Mouse (Mus musculus): ENCODE measurements around the gene Trim60. TPM values are rescaled to one million over a fixed set of nuclear protein-coding genes. Genes with fewer than 3 reads are reported as not detected.

Trim60 gene
- not detected in 2 replicates for polyA plus RNA-seq (2012; rRNA removed)

DNA sequence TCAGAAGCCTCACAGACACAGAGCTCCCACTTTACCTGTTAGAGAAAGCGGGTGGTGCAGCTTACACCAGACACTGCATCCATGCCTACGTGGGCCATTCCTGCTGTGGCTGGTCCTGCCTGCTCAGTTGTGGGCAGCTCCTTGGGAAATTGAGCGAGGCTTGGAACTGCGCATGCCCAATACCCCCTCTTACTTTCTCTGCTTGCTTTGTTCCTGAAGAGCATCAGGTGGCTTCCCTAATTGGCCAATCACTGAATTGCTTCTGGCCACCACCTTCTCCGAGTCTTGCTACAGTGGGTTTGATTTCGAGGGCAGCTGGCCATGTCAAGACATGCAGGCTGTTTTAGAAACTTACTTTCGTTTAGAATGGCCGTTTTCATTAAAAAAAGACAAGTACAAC lies at the start of gene Trim60, which contains the start of gene Trim61:
Gene Trim60, minus strand, starts transcription at position 162 of the 400 bp plus-strand sequence.
Gene Trim61, minus strand, starts transcription at position 101 of the 400 bp plus-strand sequence.
- H3K4me1 ChIP-seq (ENCODE audit: control insufficient read depth, insufficient read depth, insufficient read length), result no peaks in the 10 kb centered on the region
- no peak for DNase-seq (ENCODE audit: low read depth in 1 of 2, low spot score in 2 of 2)
- 84% methylated on average over 8 of the region's 8 CpGs for WGBS
- H3K27ac ChIP-seq (ENCODE audit: insufficient read depth, low read length), result no peak within 1 kb of the TSS
- H3K27me3 ChIP-seq (ENCODE audit: control insufficient read depth, insufficient read depth, low read length), result no peaks in the 10 kb centered on the region
- TF ChIP-seq CTCF (IDR thresholded peaks at IDR 0.05; ENCODE audit: extremely low read depth, insufficient read depth, insufficient read length, insufficient replicate concordance) (no peak), POLR2A (IDR thresholded peaks at IDR 0.05; ENCODE audit: low read depth, low read length) (no peak)
- no peak within 1 kb of the TSS for H3K4me3 ChIP-seq (ENCODE audit: extremely low read depth, insufficient read depth, insufficient read length)
- no peaks in the 10 kb centered on the region for H3K36me3 ChIP-seq (ENCODE audit: control insufficient read depth, insufficient read depth, low read length)

DNA sequence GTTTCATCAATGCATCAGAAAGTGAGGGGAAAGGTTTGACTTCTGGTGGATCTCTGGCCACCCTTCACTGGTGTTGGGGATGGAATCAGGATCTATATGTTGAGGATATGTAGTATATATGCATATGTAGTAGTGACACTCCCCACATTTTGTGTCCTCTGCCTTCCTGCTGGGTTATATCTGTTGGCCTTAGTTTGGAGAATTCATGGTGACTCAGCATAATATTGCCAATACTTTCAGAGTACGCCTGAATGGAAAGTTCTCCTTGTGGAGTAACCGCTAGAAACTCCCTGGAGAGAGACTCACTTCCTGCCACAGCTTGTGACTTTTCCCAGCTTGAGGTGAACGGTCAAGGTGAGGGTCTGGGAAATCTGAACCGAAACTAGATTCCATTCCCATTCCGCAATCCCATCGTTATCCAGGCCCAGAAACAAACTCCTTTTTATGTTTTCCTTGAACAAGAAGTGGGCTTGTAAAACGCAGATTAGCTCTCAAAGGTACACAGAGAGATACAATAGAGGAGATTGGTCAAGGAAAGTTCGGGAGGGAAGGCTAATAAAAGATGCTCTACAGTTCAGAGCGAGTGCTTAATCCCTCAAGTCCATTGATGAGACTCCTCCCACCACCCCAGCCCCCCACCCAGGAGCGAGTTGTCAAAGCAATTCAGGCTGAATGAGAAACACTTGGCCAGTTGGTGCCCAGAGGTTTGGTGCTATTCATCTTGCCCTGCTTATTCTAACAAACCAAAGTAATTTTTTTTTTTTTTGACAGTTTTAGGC lies 49.5 kb upstream of the Trim60 start:
- H3K27ac ChIP-seq (ENCODE audit: insufficient read depth, low read length), result no peak overlapping the region
- DNase-seq (ENCODE audit: low read depth in 1 of 2, low spot score in 2 of 2), result no peak
- H3K36me3 ChIP-seq (ENCODE audit: control insufficient read depth, insufficient read depth, low read length), result no peaks in the 10 kb centered on the region
- TF ChIP-seq POLR2A (IDR thresholded peaks at IDR 0.05; ENCODE audit: low read depth, low read length) (no peak), CTCF (IDR thresholded peaks at IDR 0.05; ENCODE audit: extremely low read depth, insufficient read depth, insufficient read length, insufficient replicate concordance) (no peak)
- no peaks in the 10 kb centered on the region for H3K4me1 ChIP-seq (ENCODE audit: control insufficient read depth, insufficient read depth, insufficient read length)
- no peaks in the 10 kb centered on the region for H3K27me3 ChIP-seq (ENCODE audit: control insufficient read depth, insufficient read depth, low read length)
- WGBS, result 64% methylated on average over 10 of the region's 10 CpGs
- no peak overlapping the region for H3K4me3 ChIP-seq (ENCODE audit: extremely low read depth, insufficient read depth, insufficient read length)

DNA sequence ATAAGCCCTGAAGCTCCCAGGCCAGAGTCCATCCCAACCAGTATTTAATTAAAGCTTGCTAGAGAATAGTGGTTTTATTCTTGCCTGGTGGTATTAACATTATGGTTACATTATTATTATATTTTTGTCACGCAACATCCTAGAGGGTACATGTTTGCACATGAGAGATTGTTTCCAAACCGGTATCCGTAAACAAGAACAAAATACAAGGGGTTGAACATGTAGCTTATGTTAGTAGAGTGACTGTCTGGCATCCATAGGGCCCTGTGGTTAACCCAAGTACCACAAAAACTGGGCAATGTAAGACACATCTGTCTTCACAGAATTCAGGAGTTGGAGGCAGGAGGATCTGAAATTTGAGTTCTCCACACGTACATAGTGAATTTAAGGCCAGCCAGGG lies 48.6 kb upstream of the Trim60 start:
- 95% methylated on average over 4 of the region's 4 CpGs for WGBS
- no peak for TF ChIP-seq POLR2A (IDR thresholded peaks at IDR 0.05; ENCODE audit: low read depth, low read length)
- TF ChIP-seq CTCF (IDR thresholded peaks at IDR 0.05; ENCODE audit: extremely low read depth, insufficient read depth, insufficient read length, insufficient replicate concordance), result no peak
- no peaks in the 10 kb centered on the region for H3K27me3 ChIP-seq (ENCODE audit: control insufficient read depth, insufficient read depth, low read length)
- no peak for DNase-seq (ENCODE audit: low read depth in 1 of 2, low spot score in 2 of 2)
- no peaks in the 10 kb centered on the region for H3K4me1 ChIP-seq (ENCODE audit: control insufficient read depth, insufficient read depth, insufficient read length)
- H3K4me3 ChIP-seq (ENCODE audit: extremely low read depth, insufficient read depth, insufficient read length), result no peak overlapping the region
- H3K36me3 ChIP-seq (ENCODE audit: control insufficient read depth, insufficient read depth, low read length), result no peaks in the 10 kb centered on the region
- H3K27ac ChIP-seq (ENCODE audit: insufficient read depth, low read length), result no peak overlapping the region

DNA sequence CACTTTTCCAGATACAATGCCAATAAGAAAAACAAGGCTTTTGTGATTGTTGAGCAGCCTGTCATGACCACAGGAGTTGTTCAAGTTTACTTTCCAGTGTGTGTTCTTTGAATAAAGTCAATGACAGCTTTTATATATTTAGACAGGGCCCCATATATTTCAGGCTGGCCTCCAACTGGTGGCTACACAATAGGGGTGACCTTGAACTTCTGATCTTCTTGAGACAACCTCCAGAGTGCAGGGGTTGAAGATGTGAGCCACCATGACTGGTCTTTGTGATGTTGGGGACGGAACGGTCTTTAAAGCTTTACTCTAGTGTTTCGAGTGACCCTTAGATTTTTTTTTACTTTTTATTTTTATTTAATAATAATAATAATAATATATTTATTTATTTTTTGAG lies 47.2 kb upstream of the Trim60 start:
- Histone ChIP-seq H3K36me3 (ENCODE audit: control insufficient read depth, insufficient read depth, low read length) (no peaks in the 10 kb centered on the region), H3K4me1 (ENCODE audit: control insufficient read depth, insufficient read depth, insufficient read length) (no peaks in the 10 kb centered on the region), H3K27ac (ENCODE audit: insufficient read depth, low read length) (no peak overlapping the region), H3K27me3 (ENCODE audit: control insufficient read depth, insufficient read depth, low read length) (no peaks in the 10 kb centered on the region), H3K4me3 (ENCODE audit: extremely low read depth, insufficient read depth, insufficient read length) (no peak overlapping the region)
- TF ChIP-seq CTCF (IDR thresholded peaks at IDR 0.05; ENCODE audit: extremely low read depth, insufficient read depth, insufficient read length, insufficient replicate concordance) (no peak), POLR2A (IDR thresholded peaks at IDR 0.05; ENCODE audit: low read depth, low read length) (no peak)
- 91% methylated on average over 3 of the region's 3 CpGs for WGBS
- no peak for DNase-seq (ENCODE audit: low read depth in 1 of 2, low spot score in 2 of 2)

DNA sequence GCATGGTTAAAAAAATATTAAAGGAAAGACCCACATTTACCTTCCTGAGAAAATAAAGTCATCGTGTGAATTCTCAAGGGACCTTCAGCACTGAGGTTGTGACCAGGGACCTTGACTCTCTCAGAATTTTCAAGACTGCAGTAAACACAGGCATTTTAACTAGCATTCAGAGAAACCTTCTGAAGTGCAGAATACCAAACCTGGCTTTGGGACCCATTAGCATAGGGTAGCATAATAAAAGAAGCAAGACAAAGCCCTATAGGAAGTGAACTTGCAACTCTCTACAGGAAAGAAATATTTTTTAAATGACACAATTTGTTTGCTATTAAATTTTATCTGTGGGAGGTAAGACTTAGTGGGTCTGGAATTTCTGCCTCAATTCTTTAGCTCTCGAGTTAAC lies 45.7 kb upstream of the Trim60 start:
- H3K27me3 ChIP-seq (ENCODE audit: control insufficient read depth, insufficient read depth, low read length), result no peaks in the 10 kb centered on the region
- TF ChIP-seq POLR2A (IDR thresholded peaks at IDR 0.05; ENCODE audit: low read depth, low read length) (no peak), CTCF (IDR thresholded peaks at IDR 0.05; ENCODE audit: extremely low read depth, insufficient read depth, insufficient read length, insufficient replicate concordance) (no peak)
- no peaks in the 10 kb centered on the region for H3K4me1 ChIP-seq (ENCODE audit: control insufficient read depth, insufficient read depth, insufficient read length)
- H3K27ac ChIP-seq (ENCODE audit: insufficient read depth, low read length), result no peak overlapping the region
- no peak for DNase-seq (ENCODE audit: low read depth in 1 of 2, low spot score in 2 of 2)
- WGBS, result 66% methylated on average over 2 of the region's 2 CpGs
- H3K36me3 ChIP-seq (ENCODE audit: control insufficient read depth, insufficient read depth, low read length), result no peaks in the 10 kb centered on the region
- H3K4me3 ChIP-seq (ENCODE audit: extremely low read depth, insufficient read depth, insufficient read length), result no peak overlapping the region

DNA sequence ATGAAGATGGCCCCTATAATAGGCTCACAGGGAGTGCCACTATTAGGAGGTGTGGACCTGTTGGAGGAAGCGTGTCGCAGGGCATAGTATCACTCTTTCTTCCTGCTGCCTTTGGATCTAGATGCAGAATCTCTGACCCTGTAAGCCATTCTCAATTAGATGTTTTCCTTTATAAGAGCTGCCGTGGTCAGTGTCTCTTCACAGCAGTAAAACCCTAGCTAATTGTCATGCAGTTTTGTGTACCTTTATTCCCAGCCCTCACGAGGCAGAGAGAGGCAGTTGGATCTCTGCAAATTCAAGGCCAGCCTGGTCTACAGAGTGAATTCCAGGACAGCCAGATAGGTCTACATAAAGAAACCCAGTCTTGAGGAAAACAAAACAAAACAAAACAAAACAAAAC lies 43.8 kb upstream of the Trim60 start:
- Histone ChIP-seq H3K36me3 (ENCODE audit: control insufficient read depth, insufficient read depth, low read length) (no peaks in the 10 kb centered on the region), H3K27ac (ENCODE audit: insufficient read depth, low read length) (no peak overlapping the region), H3K4me1 (ENCODE audit: control insufficient read depth, insufficient read depth, insufficient read length) (no peaks in the 10 kb centered on the region), H3K4me3 (ENCODE audit: extremely low read depth, insufficient read depth, insufficient read length) (no peak overlapping the region), H3K27me3 (ENCODE audit: control insufficient read depth, insufficient read depth, low read length) (no peaks in the 10 kb centered on the region)
- TF ChIP-seq CTCF (IDR thresholded peaks at IDR 0.05; ENCODE audit: extremely low read depth, insufficient read depth, insufficient read length, insufficient replicate concordance) (no peak), POLR2A (IDR thresholded peaks at IDR 0.05; ENCODE audit: low read depth, low read length) (no peak)
- 83% methylated on average over 4 of the region's 4 CpGs for WGBS
- no peak for DNase-seq (ENCODE audit: low read depth in 1 of 2, low spot score in 2 of 2)

DNA sequence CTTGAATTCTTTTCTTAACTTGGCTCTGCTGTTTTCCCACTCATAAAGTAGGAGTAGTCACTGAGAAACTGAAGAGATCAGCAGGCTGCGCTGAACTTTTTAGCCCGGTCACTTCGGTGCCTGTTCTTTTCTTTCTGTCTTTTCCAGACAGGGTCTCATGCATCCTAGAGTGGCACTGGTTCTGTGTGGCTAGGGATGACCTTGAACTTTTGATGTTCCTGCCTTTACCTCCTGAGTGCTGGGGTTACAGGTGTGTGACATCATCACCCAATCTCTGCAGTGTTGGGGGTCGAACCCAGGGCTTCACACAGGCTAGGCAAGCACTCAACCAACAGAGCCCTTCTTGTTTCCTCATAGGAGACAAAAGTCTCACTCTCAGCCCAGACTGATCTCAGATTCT lies 38.3 kb upstream of the Trim60 start:
- H3K4me3 ChIP-seq (ENCODE audit: extremely low read depth, insufficient read depth, insufficient read length), result no peak overlapping the region
- no peak overlapping the region for H3K27ac ChIP-seq (ENCODE audit: insufficient read depth, low read length)
- H3K36me3 ChIP-seq (ENCODE audit: control insufficient read depth, insufficient read depth, low read length), result no peaks in the 10 kb centered on the region
- H3K27me3 ChIP-seq (ENCODE audit: control insufficient read depth, insufficient read depth, low read length), result no peaks in the 10 kb centered on the region
- TF ChIP-seq CTCF (IDR thresholded peaks at IDR 0.05; ENCODE audit: extremely low read depth, insufficient read depth, insufficient read length, insufficient replicate concordance) (no peak), POLR2A (IDR thresholded peaks at IDR 0.05; ENCODE audit: low read depth, low read length) (no peak)
- no peak for DNase-seq (ENCODE audit: low read depth in 1 of 2, low spot score in 2 of 2)
- WGBS, result 86% methylated on average over 4 of the region's 4 CpGs
- no peaks in the 10 kb centered on the region for H3K4me1 ChIP-seq (ENCODE audit: control insufficient read depth, insufficient read depth, insufficient read length)
